Mouse (Mus musculus): ENCODE measurements around the gene Sult2b1. TPM values are rescaled to one million over a fixed set of nuclear protein-coding genes. Genes with fewer than 3 reads are reported as not detected.

The Sult2b1 gene
- polyA plus RNA-seq, 1 experiment from 2014 or later = 5.2 TPM

GRCm38 (mm10) chr7:45815323-45815983, 31.0 kb upstream of the Sult2b1 start:
- peaks cover 24% of the 10 kb centered on the region for H3K36me3 ChIP-seq
- H3K27ac ChIP-seq (replicated peaks) = peak overlapping the region; percentile 78
- H3K27me3 ChIP-seq = peaks cover 13% of the 10 kb centered on the region
- 45% methylated on average over 10 of the region's 10 CpGs for WGBS
- H3K9ac ChIP-seq = peak overlapping the region; percentile 45
- H3K4me1 ChIP-seq (replicated peaks) = peaks cover 38% of the 10 kb centered on the region
- no peak for ATAC-seq (ENCODE audit: low read depth)
- H3K4me2 ChIP-seq = peak overlapping the region; percentile 58
- no peaks in the 10 kb centered on the region for H3K9me3 ChIP-seq
- peak overlapping the region; percentile 35; the same call in 1 of the 2 replicates for H3K4me3 ChIP-seq

- Histone ChIP-seq H3K9ac (peak overlapping the region; percentile 45), H3K4me1 (replicated peaks) (peaks cover 38% of the 10 kb centered on the region), H3K27ac (replicated peaks) (peak overlapping the region; percentile 78), H3K36me3 (peaks cover 30% of the 10 kb centered on the region), H3K4me3 (peak overlapping the region; percentile 35), H3K4me2 (peak overlapping the region; percentile 58), H3K9me3 (no peaks in the 10 kb centered on the region), H3K27me3 (peaks cover 7% of the 10 kb centered on the region)
- WGBS = 4% methylated on average over 5 of the region's 5 CpGs
- no peak for ATAC-seq (ENCODE audit: low read depth)
Observed at GRCm38 (mm10) chr7:45814841-45815240, 30.4 kb upstream of the Sult2b1 start.

- peak within 1 kb of the TSS; percentile 100 for H3K27ac ChIP-seq (replicated peaks)
- peak within 1 kb of the TSS; percentile 100 for H3K9ac ChIP-seq
- no peaks in the 10 kb centered on the region for H3K9me3 ChIP-seq
- ATAC-seq (ENCODE audit: low read depth) = peak; percentile 99
- H3K4me3 ChIP-seq = peak within 1 kb of the TSS; percentile 91
- H3K27me3 ChIP-seq = peaks cover 7% of the 10 kb centered on the region; the same call in 1 of the 2 replicates
- WGBS = under 1% methylated on average over 91 of the region's 92 CpGs
- peak within 1 kb of the TSS; percentile 96 for H3K4me2 ChIP-seq
- H3K4me1 ChIP-seq (replicated peaks) = peaks cover 42% of the 10 kb centered on the region
- peaks cover 38% of the 10 kb centered on the region for H3K36me3 ChIP-seq
Observed at GRCm38 (mm10) chr7:45813787-45814779, 29.6 kb upstream of the Sult2b1 start, which contains the start of gene Cyth2. TSS of gene Cyth2 (minus strand) at chr7:45814581.

- H3K36me3 ChIP-seq = peaks cover 50% of the 10 kb centered on the region
- no peaks in the 10 kb centered on the region for H3K9me3 ChIP-seq
- H3K9ac ChIP-seq = peak overlapping the region; percentile 100
- peak overlapping the region; percentile 100; the same call in 1 of the 2 replicates for H3K27ac ChIP-seq (replicated peaks)
- H3K27me3 ChIP-seq = no peaks in the 10 kb centered on the region
- H3K4me3 ChIP-seq = peak overlapping the region; percentile 91
- peak overlapping the region; percentile 96 for H3K4me2 ChIP-seq
- WGBS = 88% methylated on average over 8 of the region's 8 CpGs
- H3K4me1 ChIP-seq (replicated peaks) = peaks cover 52% of the 10 kb centered on the region
- no peak for ATAC-seq (ENCODE audit: low read depth)
Observed at GRCm38 (mm10) chr7:45812921-45813320, 28.5 kb upstream of the Sult2b1 start.

GRCm38 (mm10) chr7:45809276-45810075, 25.0 kb upstream of the Sult2b1 start:
- H3K36me3 ChIP-seq = peaks cover 71% of the 10 kb centered on the region
- peaks cover 53% of the 10 kb centered on the region for H3K4me1 ChIP-seq (replicated peaks)
- no peak overlapping the region for H3K4me2 ChIP-seq
- no peak overlapping the region; the same call in 1 of the 2 replicates for H3K27ac ChIP-seq (replicated peaks)
- no peak for ATAC-seq (ENCODE audit: low read depth)
- peak overlapping the region; percentile 34; the same call in 1 of the 2 replicates for H3K9ac ChIP-seq
- no peak overlapping the region for H3K4me3 ChIP-seq
- 88% methylated on average over 14 of the region's 14 CpGs for WGBS
- H3K9me3 ChIP-seq = no peaks in the 10 kb centered on the region
- no peaks in the 10 kb centered on the region for H3K27me3 ChIP-seq

GRCm38 (mm10) chr7:45808471-45808870, 24.0 kb upstream of the Sult2b1 start:
- H3K36me3 ChIP-seq = peaks cover 81% of the 10 kb centered on the region
- peaks cover 53% of the 10 kb centered on the region for H3K4me1 ChIP-seq (replicated peaks)
- no peak for ATAC-seq (ENCODE audit: low read depth)
- no peak overlapping the region for H3K4me2 ChIP-seq
- no peaks in the 10 kb centered on the region for H3K9me3 ChIP-seq
- H3K27ac ChIP-seq (replicated peaks) = peak overlapping the region; percentile 42
- WGBS = 52% methylated on average over 11 of the region's 11 CpGs
- no peaks in the 10 kb centered on the region for H3K27me3 ChIP-seq
- H3K9ac ChIP-seq = 0 out of 2 replicates have a peak overlapping the region, but pooled peaks have one; percentile 12
- no peak overlapping the region for H3K4me3 ChIP-seq

GRCm38 (mm10) chr7:45805941-45806340, 21.5 kb upstream of the Sult2b1 start:
- H3K27ac ChIP-seq (replicated peaks) = peak overlapping the region; percentile 71
- no peaks in the 10 kb centered on the region for H3K27me3 ChIP-seq
- H3K4me1 ChIP-seq (replicated peaks) = peaks cover 31% of the 10 kb centered on the region
- no peak overlapping the region for H3K9ac ChIP-seq
- H3K4me2 ChIP-seq = no peak overlapping the region
- ATAC-seq (ENCODE audit: low read depth) = no peak
- WGBS = 64% methylated on average over 5 of the region's 5 CpGs
- H3K4me3 ChIP-seq = no peak overlapping the region
- H3K36me3 ChIP-seq = peaks cover 85% of the 10 kb centered on the region
- no peaks in the 10 kb centered on the region for H3K9me3 ChIP-seq

- Histone ChIP-seq H3K9me3 (no peaks in the 10 kb centered on the region), H3K27me3 (peaks cover 2% of the 10 kb centered on the region), H3K4me1 (replicated peaks) (peaks cover 27% of the 10 kb centered on the region), H3K9ac (no peak overlapping the region), H3K36me3 (peaks cover 75% of the 10 kb centered on the region), H3K4me2 (no peak overlapping the region), H3K4me3 (no peak overlapping the region), H3K27ac (replicated peaks) (no peak overlapping the region)
- WGBS = 94% methylated on average over 6 of the region's 6 CpGs
- no peak for ATAC-seq (ENCODE audit: low read depth)
Observed at GRCm38 (mm10) chr7:45802551-45802950, 18.1 kb upstream of the Sult2b1 start.

GRCm38 (mm10) chr7:45801348-45801747, 16.9 kb upstream of the Sult2b1 start:
- peaks cover 30% of the 10 kb centered on the region for H3K4me1 ChIP-seq (replicated peaks)
- H3K27ac ChIP-seq (replicated peaks) = no peak overlapping the region
- H3K36me3 ChIP-seq = peaks cover 75% of the 10 kb centered on the region
- peak; percentile 60 for ATAC-seq (ENCODE audit: low read depth)
- H3K4me2 ChIP-seq = peak overlapping the region; percentile 24
- no peak overlapping the region for H3K9ac ChIP-seq
- peaks cover 14% of the 10 kb centered on the region for H3K27me3 ChIP-seq
- H3K9me3 ChIP-seq = no peaks in the 10 kb centered on the region
- no peak overlapping the region for H3K4me3 ChIP-seq
- 2% methylated on average over 12 of the region's 12 CpGs for WGBS

GRCm38 (mm10) chr7:45800546-45801204, 16.2 kb upstream of the Sult2b1 start:
- Histone ChIP-seq H3K27ac (replicated peaks) (no peak overlapping the region), H3K4me2 (peak overlapping the region; percentile 24)
- ATAC-seq (ENCODE audit: low read depth) = peak; percentile 6; the same call in 1 of the 2 replicates

GRCm38 (mm10) chr7:45800001-45800400, 15.5 kb upstream of the Sult2b1 start:
- 41% methylated on average over 7 of the region's 7 CpGs for WGBS
- H3K4me2 ChIP-seq = no peak overlapping the region
- H3K4me1 ChIP-seq (replicated peaks) = peaks cover 23% of the 10 kb centered on the region
- peaks cover 27% of the 10 kb centered on the region for H3K27me3 ChIP-seq
- no peak overlapping the region for H3K27ac ChIP-seq (replicated peaks)
- no peak overlapping the region for H3K4me3 ChIP-seq
- no peak overlapping the region for H3K9ac ChIP-seq
- H3K36me3 ChIP-seq = peaks cover 83% of the 10 kb centered on the region
- ATAC-seq (ENCODE audit: low read depth) = no peak
- H3K9me3 ChIP-seq = no peaks in the 10 kb centered on the region

More at GRCm38 (mm10) chr7:45800546-45801204, 16.2 kb upstream of the Sult2b1 start:
- 20% methylated on average over 16 of the region's 25 CpGs for WGBS
- peaks cover 76% of the 10 kb centered on the region for H3K36me3 ChIP-seq
- H3K9me3 ChIP-seq = no peaks in the 10 kb centered on the region
- H3K9ac ChIP-seq = no peak overlapping the region
- peaks cover 23% of the 10 kb centered on the region for H3K4me1 ChIP-seq (replicated peaks)
- H3K27me3 ChIP-seq = peaks cover 21% of the 10 kb centered on the region
- H3K4me3 ChIP-seq = no peak overlapping the region

Measured in neural tube, embryonic 13.5 days (tissue).